Mouse (Mus musculus) heart, adult 8-10 months (tissue): ENCODE data around the gene Ap3b2. TPM values are rescaled to one million over a fixed set of nuclear protein-coding genes. Genes with fewer than 3 reads are reported as not detected.
"Not testable (repeated sequence)": the region's sequence is repeated elsewhere in the genome, so short reads cannot be mapped to it uniquely, and the experiment has no call there.

Experiments
- DNase-seq: peaks from one replicate; pipeline ENCODE4 v3.0.0; 2022; ENCODE audit warnings: low spot score
- total RNA-seq, 4 experiments: library from RNA; stranded (reverse); gene quantifications; 2 replicates each; pipeline ENCODE4 v1.2.4; 2022

Gene Ap3b2
- total RNA-seq = not detected

DNA sequence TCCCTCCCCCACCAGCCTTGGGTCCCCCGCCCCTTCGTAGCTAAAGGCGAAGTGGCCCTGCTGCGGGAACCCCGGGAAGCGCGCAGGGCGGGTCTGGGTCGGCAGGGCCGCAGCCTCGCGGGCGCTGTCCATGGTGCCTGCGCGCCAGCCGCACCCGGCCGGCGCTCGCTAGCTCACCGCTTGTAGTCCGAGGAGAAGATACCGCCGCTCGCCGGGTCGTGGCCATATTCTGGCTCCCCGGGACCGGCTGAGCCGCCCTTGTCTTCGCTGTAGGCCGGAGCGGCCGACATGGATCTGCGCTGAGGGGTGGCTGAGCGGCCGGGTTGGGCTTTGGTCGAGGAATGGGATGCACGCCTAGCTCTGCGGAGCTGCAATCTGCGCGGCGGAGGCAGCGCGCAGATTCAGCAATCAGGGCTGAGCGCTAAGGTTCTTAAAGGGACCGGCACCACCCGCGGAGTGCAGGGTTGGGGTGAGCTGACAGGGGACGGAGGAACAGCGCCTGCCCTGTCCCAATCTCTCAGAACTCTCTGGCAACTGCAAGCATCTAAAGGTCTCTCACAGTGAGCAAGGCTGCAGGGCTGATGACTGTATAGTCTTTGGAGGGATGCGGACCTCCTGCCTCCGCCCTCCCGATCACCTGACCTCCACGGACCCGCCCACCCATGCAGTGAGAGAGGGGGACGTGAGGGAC lies at the start of gene Ap3b2:
Gene Ap3b2 (minus strand): TSS at position 595 of the 691 bp plus-strand sequence.
- peak; percentile 2 for DNase-seq

DNA sequence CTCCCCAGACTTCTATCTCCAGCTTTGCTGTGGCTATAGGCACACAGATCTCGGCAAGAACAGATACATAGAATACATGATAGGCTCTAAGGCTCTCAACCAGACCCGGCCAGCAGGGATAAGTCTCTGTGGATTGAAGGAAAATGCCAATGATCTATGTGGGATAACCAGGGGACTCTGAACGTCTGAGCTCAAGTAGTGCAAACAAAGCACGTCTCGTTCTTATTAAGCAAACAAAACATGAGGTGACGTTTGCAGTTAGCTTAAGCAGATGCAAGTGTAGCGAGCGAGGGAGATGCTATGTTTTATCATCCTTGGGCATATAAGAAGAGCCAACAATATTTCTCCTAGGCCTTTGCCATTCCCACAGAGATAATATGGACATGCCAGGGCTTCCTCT lies 49.2 kb upstream of the Ap3b2 start:
- no peak for DNase-seq

DNA sequence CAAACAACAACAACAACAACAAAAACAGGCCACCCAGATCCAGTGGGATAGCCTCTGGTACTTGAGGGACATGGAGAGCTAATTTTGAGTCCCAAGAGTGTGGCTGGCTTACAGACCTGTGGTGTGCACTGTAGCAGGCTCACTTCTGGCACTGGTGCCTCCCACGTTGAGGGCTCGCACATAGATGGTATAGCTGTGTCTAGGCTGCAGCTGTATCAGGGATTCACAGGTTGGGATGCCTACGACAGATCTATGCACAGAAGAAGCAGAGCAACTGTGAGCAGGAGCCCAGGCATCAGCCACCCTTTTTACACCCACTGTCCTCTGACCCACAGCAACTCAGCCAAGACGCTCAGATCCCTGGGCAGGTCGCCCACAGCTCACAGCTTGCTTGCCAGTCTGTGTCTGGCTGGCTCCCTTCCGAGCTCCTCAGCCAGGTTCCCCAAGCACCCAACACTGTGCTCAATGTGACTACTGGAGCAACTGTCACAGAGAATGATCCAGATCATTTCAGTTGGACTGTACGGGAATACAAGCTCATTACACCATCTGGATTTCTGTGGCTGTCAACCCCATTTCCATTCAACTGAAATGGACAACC lies 48.3 kb upstream of the Ap3b2 start:
- peak; percentile 69 for DNase-seq

DNA sequence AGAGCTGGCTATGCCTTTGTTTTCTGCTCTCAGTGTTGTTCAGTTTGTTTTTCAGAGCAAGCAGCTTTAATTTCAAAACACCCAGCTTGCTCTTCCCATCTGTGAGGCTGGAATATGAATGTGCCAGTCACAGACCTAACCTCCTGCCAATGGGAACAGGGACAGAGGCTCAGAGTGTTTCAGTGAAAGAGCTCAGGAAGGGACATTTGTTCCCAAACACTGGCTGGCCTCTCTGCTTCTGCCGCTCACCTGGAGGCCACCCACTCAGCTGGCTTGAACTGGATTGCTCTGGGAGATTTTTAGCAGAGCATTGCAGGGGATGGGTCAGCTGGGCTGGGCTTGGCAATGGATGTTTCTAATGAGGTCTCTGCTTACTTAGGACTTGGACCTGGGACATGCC lies 47.3 kb upstream of the Ap3b2 start:
- DNase-seq = no peak

DNA sequence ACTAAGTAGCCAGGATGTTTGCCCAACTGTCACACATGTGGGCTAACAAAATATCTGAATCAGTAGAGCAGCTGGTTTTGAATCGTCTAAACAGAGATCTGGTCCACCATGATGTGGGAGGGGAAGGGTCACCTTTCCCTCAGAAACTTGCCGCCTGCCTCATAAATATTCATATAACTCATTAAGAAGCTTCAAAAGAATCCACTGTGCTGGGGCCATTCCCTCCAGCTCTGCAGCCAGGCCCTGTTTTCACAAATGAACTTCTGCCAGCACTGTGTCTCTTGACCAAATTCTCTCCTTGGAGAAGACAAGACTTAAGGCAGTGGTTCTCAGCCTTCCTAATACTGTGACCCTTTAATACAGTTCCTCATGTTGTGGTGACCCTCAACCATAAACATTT lies 45.8 kb upstream of the Ap3b2 start:
- DNase-seq = no peak

DNA sequence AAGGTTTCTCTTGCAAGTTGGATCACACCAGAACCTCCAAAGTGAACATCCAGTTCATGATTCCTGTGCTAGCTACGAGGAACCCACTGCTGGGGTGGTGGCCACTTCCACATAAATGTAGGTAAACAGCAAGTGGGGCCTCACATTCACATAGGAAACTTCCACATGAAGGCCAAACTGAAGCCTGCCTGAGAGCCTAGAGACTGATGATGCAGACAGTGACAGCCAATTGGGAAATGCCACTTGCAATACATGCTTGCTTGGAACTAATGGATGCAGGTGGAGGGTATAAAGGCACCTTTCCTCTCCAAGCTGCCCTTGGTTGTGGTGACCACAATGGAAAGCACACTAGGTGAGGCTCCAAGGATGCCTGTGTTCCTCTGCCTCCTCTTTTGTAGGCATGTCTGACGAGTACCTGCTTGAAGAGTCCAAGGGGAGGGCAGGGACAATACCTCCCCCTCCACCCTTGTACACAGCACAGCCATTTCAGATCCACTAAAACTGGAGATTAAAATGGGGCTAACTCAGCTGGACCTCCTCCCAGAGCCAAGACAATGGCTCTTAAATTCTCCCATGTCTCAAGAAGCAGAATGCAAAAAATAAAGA lies 44.4 kb upstream of the Ap3b2 start:
- DNase-seq = no peak

DNA sequence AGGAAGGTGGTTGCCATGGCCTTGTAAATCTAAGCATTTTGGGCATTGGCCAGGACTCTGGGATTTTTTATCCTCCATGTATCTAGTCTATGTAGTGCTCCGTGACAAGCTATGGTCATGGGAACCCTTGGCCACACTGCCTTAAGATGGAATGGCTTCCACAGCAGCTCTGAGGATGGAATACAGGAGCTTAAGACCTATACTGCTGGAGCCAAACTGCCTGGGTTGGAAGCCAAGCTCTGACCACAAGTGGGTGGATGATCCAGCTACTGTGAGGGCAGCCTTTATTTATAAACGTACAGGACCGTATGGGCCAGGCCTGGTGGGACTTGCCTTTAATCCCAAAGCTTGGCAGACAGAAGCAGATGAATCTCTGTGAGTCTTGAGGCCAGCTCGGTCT lies 42.8 kb upstream of the Ap3b2 start:
- DNase-seq = no peak

DNA sequence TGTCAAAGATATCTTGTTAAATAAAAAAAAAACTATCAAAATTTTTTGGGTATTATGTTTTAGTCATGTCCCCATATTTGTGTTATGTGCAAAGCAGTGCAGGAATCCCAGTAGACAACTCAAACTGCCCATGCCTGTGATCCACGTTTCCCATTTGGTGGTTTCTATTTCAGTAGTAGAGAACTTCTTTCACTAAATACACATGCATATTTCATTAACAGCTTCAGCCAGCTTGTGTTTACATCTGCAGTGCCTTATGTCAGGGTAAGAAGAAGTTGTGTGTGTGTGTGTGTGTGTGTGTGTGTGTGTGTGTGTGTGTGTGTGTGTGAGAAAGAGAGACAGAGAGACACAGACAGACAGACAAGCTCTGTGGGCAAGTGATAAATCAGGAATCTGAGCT lies 37.7 kb upstream of the Ap3b2 start:
- no peak for DNase-seq

DNA sequence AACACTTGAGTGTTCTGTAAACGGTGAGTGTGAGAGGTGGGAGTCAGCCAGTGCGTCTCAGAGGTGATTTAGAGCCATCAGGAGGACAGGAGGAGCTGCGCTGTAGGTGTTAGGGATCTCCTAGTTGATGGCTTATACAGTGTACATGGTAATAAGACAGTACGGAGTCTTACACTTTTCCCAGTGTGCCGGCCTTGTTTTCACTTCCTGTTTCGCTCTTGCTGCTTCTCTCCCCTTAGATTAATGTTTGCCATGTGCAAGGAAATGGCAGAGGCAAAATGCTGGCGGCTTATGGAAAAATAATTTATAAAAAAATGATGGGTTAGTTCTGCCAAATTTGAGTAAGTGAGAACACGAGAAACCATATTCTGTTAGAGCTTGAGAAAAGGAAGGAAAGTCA lies 35.2 kb upstream of the Ap3b2 start:
- no peak for DNase-seq

DNA sequence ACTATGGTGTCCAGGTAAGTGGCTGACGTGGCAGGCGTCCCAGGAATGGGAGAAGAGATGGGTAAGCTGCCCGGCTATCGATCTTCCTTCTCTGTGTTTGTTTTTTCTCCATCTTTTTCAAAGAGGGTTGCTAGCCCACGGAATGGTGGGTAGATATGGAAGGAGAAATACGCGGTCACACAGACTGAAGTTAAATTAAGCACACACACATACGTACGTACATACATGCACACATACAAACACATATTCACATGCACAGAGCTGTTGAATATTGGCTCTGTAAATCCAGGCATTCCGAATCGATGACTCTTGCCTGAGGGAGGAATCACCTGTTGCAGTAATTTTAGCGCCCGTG lies 29.9 kb upstream of the Ap3b2 start:
- no peak for DNase-seq

DNA sequence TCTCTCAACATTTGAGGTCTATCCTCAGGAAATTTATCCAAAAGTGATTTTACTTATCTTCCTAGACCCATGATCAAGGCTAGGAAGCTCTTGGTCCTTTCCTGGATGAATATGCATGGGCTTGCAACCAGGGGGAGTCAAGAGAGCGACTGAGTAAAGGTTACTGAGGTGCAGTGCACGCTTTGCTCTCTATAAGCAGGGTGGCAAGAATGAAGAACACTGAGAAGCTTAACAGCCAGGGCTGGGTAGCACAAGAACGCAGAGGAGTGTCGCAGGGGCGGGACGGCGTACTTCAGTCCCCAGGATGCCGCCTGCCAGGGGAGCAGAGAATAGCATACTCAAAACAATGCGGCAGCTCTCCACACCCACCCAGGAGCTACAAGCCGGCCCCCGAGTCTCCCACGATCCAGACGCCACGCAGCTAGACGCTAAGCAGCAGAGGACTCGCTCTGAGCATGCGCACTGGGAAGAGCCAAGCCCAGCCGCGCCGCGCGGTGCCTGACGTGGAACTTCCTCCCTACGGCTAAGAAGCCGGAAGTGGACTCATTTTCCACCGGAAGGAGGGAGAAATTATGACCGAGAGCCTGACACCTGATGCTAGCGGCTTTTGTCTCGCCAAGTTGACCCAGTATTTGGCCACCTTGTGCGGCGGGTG lies 29.4 kb upstream of the Ap3b2 start:
- peak; percentile 90 for DNase-seq

DNA sequence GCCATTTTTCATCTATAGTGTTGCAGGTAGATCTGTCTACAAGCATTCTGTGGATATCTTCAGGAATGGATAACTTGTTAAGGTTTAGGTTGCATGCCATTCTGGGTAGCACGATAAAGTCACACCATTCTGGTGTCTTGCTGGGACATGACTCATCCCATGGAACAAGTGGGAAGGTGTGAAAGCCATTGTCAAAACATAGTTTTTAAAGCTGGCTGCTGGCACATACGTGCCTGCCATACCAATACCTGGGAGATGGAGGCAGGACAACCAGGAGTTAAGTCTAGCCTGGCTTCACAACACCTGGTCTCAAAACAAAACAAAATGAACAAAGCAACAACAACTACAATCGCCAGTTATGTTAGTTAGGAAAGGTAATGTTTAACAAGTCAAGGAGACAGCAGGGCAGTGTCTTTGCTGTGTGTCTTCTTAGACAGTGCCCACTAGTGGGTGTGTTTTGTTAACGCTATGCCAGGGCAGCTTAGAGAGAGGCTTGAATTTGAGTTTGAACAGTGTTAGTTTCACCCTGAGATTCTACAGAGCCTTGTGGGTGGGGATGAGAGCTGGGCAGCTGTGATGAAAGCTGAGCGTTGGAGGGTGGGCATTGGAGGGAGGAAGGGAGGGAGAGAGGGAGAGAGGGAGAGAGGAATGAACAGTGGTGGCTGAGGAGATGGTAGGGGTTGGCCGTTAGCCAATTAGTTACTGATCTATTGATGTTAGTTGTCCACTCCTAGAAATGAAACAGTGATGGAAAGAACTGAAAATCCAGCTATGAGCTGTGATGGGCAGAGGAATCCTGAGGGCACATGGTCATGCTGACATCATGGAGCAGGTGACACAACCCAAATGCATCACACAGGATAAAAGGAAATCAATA lies 22.7 kb upstream of the Ap3b2 start:
- no peak for DNase-seq

DNA sequence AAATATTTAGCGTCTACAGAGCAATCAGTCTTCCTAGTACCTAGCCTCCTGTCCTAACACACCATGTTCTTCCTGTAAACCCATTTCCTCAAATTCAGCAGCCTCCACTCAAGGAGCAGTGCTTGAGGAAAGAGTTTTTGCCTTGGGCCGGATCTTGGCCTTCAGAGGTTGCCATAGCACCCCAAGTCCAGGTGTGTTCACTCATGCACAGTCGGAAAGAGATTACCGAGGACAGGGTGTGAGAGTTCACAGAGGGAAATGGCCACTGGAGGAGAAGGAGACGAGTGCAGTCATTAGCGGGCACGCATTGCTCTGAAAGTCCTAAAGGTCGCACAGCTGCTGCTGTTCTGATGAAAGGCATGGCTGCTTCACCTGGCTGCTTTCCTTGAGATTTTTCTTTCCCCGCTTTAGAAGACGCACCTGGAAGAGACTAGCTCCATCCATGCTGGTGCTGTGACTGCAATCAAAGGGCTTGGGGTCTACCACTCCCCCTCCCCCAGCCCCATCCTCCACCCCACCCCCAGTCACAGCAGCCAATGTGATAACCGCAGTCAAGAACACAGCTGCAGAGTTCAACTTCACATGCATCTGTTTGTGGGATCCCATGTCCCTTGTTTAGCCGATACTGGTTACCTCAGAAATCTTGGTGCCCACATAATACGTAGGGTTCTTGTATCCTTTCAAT lies 21.3 kb upstream of the Ap3b2 start:
- DNase-seq = no peak

DNA sequence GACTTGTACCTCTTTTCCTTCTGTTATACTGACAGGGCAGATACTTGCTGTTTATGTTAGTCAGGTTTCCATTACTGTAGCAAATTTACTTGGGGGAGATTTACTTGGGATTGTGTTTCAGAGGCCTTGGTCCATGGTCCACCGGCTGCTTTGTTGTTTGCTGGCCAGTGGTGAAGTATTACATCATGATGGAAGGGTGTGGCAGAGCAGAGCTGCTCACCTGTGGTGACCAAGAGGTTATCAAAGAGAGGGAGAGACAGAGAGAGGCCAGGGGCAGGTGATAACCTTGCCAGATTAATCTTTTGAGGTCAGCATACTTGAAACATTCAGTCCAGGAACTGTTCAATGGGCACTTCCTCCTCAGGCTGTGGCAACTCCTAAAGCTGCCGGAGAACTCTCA lies 7.3 kb upstream of the Ap3b2 start:
- DNase-seq = no peak

DNA sequence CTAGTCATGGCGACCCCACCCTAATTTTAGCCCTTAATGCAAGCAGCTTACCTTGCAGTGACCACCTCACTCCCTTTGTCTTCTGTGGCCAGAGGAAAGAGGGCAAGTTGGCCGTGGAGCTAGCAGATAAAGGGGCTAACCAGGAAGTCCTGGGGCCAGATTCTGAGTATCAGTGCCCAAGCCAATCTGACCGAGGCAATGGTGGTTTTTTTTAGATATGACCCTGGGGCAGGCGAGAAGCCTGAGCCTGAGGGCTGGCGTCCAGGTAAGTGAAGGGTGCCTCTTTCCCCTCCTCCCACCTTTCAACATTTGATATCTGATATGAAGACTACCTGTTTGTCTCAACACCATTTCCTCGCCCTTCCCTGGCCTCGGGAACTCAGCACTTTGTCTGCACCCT lies 4.5 kb upstream of the Ap3b2 start, which contains the start of gene BC048679:
Gene BC048679 (minus strand): TSS at position 101 of the 400 bp plus-strand sequence.
- no peak for DNase-seq

DNA sequence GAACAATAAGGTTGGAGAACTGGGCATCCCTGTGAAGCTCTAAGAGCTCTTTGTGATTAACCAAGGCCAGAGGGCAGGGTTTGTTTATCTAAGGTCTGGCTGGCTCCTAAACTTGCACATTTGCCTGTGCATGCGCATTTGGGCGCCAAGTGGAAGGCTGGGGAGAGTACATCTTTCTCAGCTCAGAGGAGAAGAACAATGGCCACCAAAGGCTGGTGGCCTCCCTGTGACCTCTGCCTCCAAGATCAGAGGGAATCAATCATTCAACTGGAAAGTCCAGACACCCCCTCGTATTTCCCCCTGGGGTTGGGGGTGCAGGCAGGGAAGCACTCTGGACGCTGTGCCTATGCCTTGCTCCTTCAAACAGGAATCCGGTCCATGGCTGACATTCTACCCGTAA lies 3.4 kb upstream of the Ap3b2 start:
- no peak for DNase-seq

DNA sequence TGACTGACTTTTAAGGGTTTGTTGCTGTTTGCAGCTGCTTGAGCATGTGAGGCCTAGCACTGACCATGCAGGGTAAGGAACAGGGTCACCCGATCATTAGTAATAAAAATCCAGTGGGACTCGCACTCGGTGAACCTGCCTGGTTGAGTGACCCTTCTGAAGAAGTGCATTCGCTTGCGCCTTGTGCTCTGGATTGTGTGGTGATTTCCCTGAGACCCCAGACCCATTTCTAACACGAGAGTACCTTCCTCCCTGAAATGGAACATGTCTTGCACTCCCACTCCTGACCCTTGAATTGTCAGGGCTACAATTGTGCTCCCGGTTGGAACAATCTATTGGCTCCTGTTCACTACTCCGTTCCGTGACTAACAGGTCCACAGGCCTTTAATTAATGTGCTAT lies 1.1 kb downstream of the Ap3b2 start:
- no peak for DNase-seq

DNA sequence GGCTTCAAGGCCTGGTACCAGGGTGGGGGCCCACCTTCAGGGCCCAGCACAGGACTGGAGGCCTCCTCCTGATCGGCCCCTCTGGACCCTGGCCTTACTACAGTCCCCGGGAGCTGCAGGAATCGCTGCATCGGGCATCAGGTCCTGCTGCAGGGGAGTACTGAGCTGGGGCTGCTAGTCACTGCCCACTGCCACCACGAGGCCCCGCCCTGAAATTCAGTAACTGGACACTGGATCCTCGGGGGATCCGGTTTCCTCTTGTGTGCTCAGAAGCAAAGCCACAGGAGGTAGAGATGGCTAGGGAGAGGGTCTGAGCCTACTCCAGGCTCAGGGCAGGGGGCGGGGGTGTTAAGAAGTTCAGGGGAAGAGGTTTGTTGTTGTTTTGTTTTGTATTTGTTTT lies 4.1 kb downstream of the Ap3b2 start:
- no peak for DNase-seq

DNA sequence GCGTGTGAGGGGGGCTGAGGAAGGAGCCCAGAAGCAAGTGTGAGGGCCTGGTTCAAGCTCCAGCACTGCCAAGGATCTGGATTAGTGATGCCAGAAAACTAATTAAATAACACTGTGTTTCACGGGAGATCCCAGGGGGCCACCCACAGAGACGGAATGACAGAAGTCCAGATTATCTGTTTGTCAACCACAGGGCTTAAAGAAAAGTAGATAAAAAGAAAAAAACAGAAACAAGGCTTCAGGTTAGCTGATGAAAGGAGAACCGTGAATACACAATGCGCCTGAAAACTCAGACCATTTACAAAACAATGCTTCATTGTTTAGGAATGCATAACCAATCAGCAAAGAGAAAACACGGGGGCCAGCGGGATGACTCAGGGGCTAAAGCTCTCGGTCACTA lies 12.9 kb downstream of the Ap3b2 start:
- DNase-seq = no peak

DNA sequence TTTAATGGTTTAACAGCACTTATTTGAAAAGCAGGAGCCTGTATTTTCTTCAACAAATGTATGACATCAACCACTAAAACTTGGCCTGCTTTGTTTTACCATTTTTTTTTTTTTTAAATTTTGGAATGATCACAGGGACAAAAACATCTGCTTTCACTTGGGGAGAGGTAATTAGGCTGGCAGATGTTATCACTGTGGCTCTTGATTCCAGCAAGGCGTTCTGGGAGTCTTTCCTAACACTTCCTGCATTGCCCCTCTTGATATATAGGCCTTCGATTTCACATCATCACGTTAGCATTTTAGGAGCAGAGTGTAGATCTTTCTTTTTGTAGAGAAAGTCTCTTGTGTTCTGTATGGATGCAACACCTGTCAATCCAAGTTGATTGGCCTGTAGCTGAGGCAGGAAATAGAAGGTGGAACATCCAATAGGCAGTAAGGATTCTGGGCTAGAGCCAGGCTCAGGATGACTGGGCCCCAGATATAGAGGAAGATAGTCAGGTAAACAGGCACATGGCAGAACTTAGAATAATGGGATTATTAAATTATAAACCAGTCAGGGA lies 14.1 kb downstream of the Ap3b2 start:
- DNase-seq = no peak

DNA sequence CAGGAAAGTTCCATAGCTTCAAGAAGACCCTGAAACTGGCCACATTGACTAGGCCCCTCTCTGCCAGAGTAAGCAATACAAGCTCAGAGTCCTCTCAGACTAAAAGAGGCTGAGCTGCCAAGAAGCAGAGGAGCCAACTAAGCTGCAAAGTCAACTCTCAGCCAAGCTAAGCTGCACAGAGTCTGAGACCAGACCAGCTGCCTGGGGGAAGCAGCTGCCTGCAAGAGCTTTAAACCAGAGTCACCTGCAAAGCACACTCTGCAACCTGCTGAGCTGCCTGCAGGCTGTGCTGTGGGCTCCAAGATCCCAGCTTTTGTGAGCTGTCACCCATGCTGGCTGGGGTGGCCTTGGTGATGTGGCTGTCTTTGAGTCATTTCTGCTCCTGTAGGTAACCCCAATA lies 15.5 kb downstream of the Ap3b2 start:
- DNase-seq = not testable (repeated sequence)
